Mouse (Mus musculus): ENCODE measurements around the gene Pgap3. TPM values are rescaled to one million over a fixed set of nuclear protein-coding genes. Genes with fewer than 3 reads are reported as not detected.

The Pgap3 gene
- total and polyA plus RNA-seq, 2 experiments from 2014 or later: 7.1 to 11.0 TPM

GRCm38 (mm10) chr11:98352272-98352990 lies 47.9 kb downstream of the Pgap3 start:
- H3K4me1 ChIP-seq (ENCODE audit: insufficient read depth): 0 out of 2 replicates have a peak, but pooled peaks cover 5% of the 10 kb centered on the region
- TF ChIP-seq CTCF (IDR thresholded peaks at IDR 0.05; ENCODE audit: low read depth): no peak
- no peaks in the 10 kb centered on the region for H3K36me3 ChIP-seq (ENCODE audit: insufficient read depth)
- H3K27me3 ChIP-seq (ENCODE audit: insufficient read depth, low read length): peaks cover 23% of the 10 kb centered on the region
- no peak overlapping the region for H3K4me2 ChIP-seq (ENCODE audit: low read depth)
- no peak overlapping the region for H3K27ac ChIP-seq (ENCODE audit: low read depth, low read length)
- H3K4me3 ChIP-seq (ENCODE audit: low read depth, low read length): no peak overlapping the region
- no peaks in the 10 kb centered on the region for H3K9me3 ChIP-seq (ENCODE audit: low read length)
- ATAC-seq: no peak
- no peak overlapping the region for H3K9ac ChIP-seq
- DNase-seq: no peak
- 78% methylated on average over 18 of the region's 18 CpGs for WGBS

GRCm38 (mm10) chr11:98349308-98349707 lies 51.0 kb downstream of the Pgap3 start:
- no peak overlapping the region for H3K27ac ChIP-seq (ENCODE audit: low read depth, low read length)
- no peaks in the 10 kb centered on the region for H3K9me3 ChIP-seq (ENCODE audit: low read length)
- DNase-seq: no peak
- no peaks in the 10 kb centered on the region for H3K36me3 ChIP-seq (ENCODE audit: insufficient read depth)
- peak overlapping the region; percentile 98 for H3K4me2 ChIP-seq (ENCODE audit: low read depth)
- H3K4me3 ChIP-seq (ENCODE audit: low read depth, low read length): peak overlapping the region; percentile 62
- H3K27me3 ChIP-seq (ENCODE audit: insufficient read depth, low read length): peaks cover 34% of the 10 kb centered on the region
- no peak for ATAC-seq
- 0 out of 2 replicates have a peak, but pooled peaks cover 2% of the 10 kb centered on the region for H3K4me1 ChIP-seq (ENCODE audit: insufficient read depth)
- no peak for TF ChIP-seq CTCF (IDR thresholded peaks at IDR 0.05; ENCODE audit: low read depth)
- H3K9ac ChIP-seq: peak overlapping the region; percentile 59; the same call in 1 of the 2 replicates
- 6% methylated on average over 9 of the region's 9 CpGs for WGBS

GRCm38 (mm10) chr11:98348083-98348961 lies 52.0 kb downstream of the Pgap3 start, which contains the start of gene Ppp1r1b:
Gene Ppp1r1b, plus strand, starts transcription at chr11:98348404.
- 0 out of 2 replicates have a peak, but pooled peaks cover 2% of the 10 kb centered on the region for H3K4me1 ChIP-seq (ENCODE audit: insufficient read depth)
- 2% methylated on average over 55 of the region's 55 CpGs for WGBS
- H3K9ac ChIP-seq: peak within 1 kb of the TSS; percentile 59
- H3K4me3 ChIP-seq (ENCODE audit: low read depth, low read length): peak within 1 kb of the TSS; percentile 62
- 0 out of 2 replicates have a peak within 1 kb of the TSS, but pooled peaks have one; percentile 2 for H3K27ac ChIP-seq (ENCODE audit: low read depth, low read length)
- no peaks in the 10 kb centered on the region for H3K9me3 ChIP-seq (ENCODE audit: low read length)
- H3K36me3 ChIP-seq (ENCODE audit: insufficient read depth): no peaks in the 10 kb centered on the region
- peak; percentile 83 for ATAC-seq
- DNase-seq: peak; percentile 82
- H3K4me2 ChIP-seq (ENCODE audit: low read depth): peak within 1 kb of the TSS; percentile 98
- peaks cover 34% of the 10 kb centered on the region for H3K27me3 ChIP-seq (ENCODE audit: insufficient read depth, low read length)
- no peak for TF ChIP-seq CTCF (IDR thresholded peaks at IDR 0.05; ENCODE audit: low read depth)

- peak overlapping the region; percentile 98 for H3K4me2 ChIP-seq (ENCODE audit: low read depth)
- 0 out of 2 replicates have a peak, but pooled peaks cover 2% of the 10 kb centered on the region for H3K4me1 ChIP-seq (ENCODE audit: insufficient read depth)
- WGBS: 3% methylated on average over 11 of the region's 12 CpGs
- H3K9me3 ChIP-seq (ENCODE audit: low read length): no peaks in the 10 kb centered on the region
- peak; percentile 50 for DNase-seq
- no peaks in the 10 kb centered on the region for H3K36me3 ChIP-seq (ENCODE audit: insufficient read depth)
- 0 out of 2 replicates have a peak overlapping the region, but pooled peaks have one; percentile 2 for H3K27ac ChIP-seq (ENCODE audit: low read depth, low read length)
- H3K4me3 ChIP-seq (ENCODE audit: low read depth, low read length): peak overlapping the region; percentile 62
- ATAC-seq: peak; percentile 59
- H3K27me3 ChIP-seq (ENCODE audit: insufficient read depth, low read length): peaks cover 34% of the 10 kb centered on the region
- TF ChIP-seq CTCF (IDR thresholded peaks at IDR 0.05; ENCODE audit: low read depth): no peak
- no peak overlapping the region for H3K9ac ChIP-seq
Observed at GRCm38 (mm10) chr11:98347385-98348082, 52.8 kb downstream of the Pgap3 start.

GRCm38 (mm10) chr11:98346168-98346567 lies 54.1 kb downstream of the Pgap3 start:
- DNase-seq: no peak
- Histone ChIP-seq H3K27ac (ENCODE audit: low read depth, low read length) (no peak overlapping the region; the same call in 1 of the 2 replicates), H3K27me3 (ENCODE audit: insufficient read depth, low read length) (peaks cover 31% of the 10 kb centered on the region)

GRCm38 (mm10) chr11:98345253-98345652 lies 55.0 kb downstream of the Pgap3 start:
- peak; percentile 9; the same call in 1 of the 2 replicates for ATAC-seq
- H3K9ac ChIP-seq: no peak overlapping the region

More at GRCm38 (mm10) chr11:98346168-98346567, 54.1 kb downstream of the Pgap3 start:
- no peak overlapping the region for H3K4me2 ChIP-seq (ENCODE audit: low read depth)
- 0 out of 2 replicates have a peak, but pooled peaks cover 5% of the 10 kb centered on the region for H3K4me1 ChIP-seq (ENCODE audit: insufficient read depth)
- 6% methylated on average over 9 of the region's 9 CpGs for WGBS
- no peaks in the 10 kb centered on the region for H3K9me3 ChIP-seq (ENCODE audit: low read length)
- no peak for ATAC-seq
- H3K9ac ChIP-seq: no peak overlapping the region
- no peak for TF ChIP-seq CTCF (IDR thresholded peaks at IDR 0.05; ENCODE audit: low read depth)
- no peaks in the 10 kb centered on the region for H3K36me3 ChIP-seq (ENCODE audit: insufficient read depth)
- no peak overlapping the region for H3K4me3 ChIP-seq (ENCODE audit: low read depth, low read length)

More at GRCm38 (mm10) chr11:98345253-98345652, 55.0 kb downstream of the Pgap3 start:
- H3K4me2 ChIP-seq (ENCODE audit: low read depth): peak overlapping the region; percentile 45
- WGBS: under 1% methylated on average over 14 of the region's 14 CpGs
- H3K27me3 ChIP-seq (ENCODE audit: insufficient read depth, low read length): peaks cover 27% of the 10 kb centered on the region
- H3K27ac ChIP-seq (ENCODE audit: low read depth, low read length): no peak overlapping the region
- DNase-seq: peak; percentile 86
- H3K36me3 ChIP-seq (ENCODE audit: insufficient read depth): no peaks in the 10 kb centered on the region
- peaks cover 5% of the 10 kb centered on the region; the same call in 1 of the 2 replicates for H3K4me1 ChIP-seq (ENCODE audit: insufficient read depth)
- H3K9me3 ChIP-seq (ENCODE audit: low read length): no peaks in the 10 kb centered on the region
- peak overlapping the region; percentile 20; the same call in 1 of the 2 replicates for H3K4me3 ChIP-seq (ENCODE audit: low read depth, low read length)
- TF ChIP-seq CTCF (IDR thresholded peaks at IDR 0.05; ENCODE audit: low read depth): peak; percentile 89

Data from forebrain, postnatal 0 days (tissue).